Mouse (Mus musculus) urinary bladder, adult 2 months (tissue): ENCODE results near the gene Il4. TPM values are rescaled to one million over a fixed set of nuclear protein-coding genes. Genes with fewer than 3 reads are reported as not detected.

Experiments used
- DNase-seq: peaks from one replicate; pipeline ENCODE4 v3.0.0; 2022; ENCODE audit warnings: low spot score
- polyA plus RNA-seq: library from polyadenylated mRNA; depleted of rRNA; stranded (reverse); fragments of >200 nt; gene quantifications from 2 replicates; pipeline ENCODE4 v1.2.3, GENCODE M21; 2012; rRNA removed

The Il4 gene
- polyA plus RNA-seq = 0.19 and 0.37 TPM in 2 replicates

DNA sequence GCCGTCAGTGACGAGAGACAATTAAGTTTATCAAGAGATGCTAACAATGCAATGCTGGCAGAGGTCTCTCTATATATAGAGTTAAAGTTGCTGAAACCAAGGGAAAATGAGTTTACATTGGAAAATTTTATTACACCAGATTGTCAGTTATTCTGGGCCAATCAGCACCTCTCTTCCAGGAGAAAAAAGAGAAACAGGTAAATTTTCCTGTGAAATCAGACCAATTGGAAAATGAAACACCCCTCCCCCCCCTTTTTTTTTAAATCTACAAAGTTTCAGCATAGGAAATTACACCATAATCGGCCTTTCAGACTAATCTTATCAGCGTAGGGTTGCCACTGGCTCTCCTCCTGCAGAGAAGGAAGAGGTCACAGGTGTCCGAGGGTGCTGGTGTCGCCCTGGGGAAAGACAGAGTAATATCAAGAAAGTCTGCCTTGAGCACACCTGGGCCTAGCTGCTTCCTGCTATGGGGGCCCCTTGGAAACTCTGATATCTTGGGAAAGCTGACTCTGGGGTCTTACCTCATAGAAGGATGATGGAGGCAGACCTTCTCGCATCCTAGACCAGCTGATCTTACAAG lies at the start of gene Il4:
TSS of gene Il4 (minus strand) at position 51 of the 580 bp plus-strand sequence.
- no peak for DNase-seq

DNA sequence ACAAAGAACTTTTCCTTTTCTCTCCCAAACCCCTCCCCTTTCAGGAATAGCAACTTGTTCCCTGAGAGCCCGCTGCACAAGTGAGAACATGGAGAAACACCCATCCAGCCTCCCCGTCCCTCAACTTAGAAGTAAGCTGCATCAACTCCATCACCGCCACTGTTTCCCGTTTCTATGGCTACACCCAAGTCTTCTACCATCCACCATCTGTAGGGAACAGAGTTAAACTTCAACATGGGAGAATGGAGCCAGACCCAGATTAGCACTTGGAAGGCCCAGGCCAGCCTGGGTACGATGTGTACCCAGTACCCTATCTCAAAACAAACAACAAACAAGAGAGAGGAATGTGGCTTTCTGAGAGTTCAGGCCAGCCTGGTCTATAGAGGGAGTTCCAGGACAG lies 45.6 kb upstream of the Il4 start:
- no peak for DNase-seq

DNA sequence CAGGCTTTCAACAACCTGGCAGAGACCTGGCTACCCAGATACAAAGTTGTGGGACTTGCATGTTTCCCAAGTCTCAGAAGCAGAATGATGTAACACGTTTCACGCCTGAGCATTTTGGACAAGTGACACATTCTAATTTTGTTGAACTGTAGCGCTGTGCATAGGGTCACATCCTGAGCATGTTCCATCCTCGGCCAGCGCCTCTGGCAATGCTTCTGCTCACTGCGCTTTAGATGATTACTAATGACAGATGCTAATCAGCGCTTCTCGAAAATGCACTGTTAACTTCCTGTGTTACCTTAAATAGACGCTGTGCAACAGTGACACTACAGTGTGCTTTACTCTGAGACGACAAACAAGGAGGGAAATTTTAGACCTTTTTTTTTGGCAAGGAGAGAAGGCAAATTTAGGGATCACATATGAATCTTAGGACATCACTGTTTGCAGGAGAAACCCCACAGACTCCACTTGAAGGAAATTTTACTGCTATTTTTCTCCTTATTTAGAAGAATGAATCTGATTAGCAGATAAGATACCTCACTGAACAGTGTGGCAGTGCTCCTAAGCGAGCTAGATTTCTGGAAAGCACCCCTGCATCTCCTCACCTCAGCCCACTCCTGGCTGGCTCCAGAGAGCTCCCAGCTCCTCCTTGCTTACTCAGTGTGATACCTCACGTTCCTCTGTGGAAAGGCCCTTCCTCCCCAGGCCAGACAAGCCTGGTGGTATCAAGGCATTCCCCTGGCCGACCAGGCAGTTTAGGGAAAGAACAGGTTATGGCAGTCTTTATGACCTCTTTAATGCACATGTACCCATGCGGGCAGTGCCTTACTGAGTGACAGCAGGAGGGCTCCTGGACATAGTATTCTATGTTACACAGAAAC lies 44.6 kb upstream of the Il4 start:
- DNase-seq = no peak

DNA sequence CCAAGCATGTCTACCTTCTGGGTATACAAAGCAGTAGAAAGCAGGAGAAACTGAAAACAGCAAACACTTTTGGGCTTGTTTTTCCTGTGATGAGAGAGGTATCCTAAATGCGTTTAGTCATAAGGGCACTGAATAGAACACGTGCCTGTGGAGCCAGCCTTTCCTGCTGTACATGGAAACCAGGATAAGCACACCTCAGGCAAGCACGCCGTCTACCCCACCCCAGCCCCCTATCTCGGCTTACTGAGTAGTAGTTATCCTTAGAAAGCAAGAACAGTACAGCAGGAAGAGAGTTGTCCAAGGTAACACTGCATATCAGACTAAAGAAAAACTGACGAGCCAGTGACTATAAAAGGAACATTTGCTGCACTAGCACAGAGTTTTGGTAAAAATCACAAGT lies 39.4 kb upstream of the Il4 start:
- DNase-seq = no peak

DNA sequence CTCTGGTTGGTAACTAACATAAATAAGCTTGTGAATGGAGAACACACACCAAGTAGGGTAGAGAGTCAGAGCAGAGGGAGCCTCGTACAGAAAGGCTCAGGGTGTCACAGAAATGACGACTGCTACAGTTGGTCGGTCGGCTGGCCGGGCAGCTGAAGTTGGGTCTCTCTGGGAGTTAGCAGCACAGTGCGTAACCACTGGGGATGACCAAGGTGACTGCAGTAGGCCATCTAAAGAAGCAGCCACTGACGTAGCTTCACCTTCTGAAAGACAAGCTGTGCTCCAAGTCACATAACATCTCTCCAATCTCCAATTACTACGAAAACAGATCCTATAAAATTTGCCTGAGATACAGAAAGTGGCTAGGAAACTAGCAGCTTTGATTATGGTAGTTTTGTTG lies 38.9 kb upstream of the Il4 start:
- no peak for DNase-seq

DNA sequence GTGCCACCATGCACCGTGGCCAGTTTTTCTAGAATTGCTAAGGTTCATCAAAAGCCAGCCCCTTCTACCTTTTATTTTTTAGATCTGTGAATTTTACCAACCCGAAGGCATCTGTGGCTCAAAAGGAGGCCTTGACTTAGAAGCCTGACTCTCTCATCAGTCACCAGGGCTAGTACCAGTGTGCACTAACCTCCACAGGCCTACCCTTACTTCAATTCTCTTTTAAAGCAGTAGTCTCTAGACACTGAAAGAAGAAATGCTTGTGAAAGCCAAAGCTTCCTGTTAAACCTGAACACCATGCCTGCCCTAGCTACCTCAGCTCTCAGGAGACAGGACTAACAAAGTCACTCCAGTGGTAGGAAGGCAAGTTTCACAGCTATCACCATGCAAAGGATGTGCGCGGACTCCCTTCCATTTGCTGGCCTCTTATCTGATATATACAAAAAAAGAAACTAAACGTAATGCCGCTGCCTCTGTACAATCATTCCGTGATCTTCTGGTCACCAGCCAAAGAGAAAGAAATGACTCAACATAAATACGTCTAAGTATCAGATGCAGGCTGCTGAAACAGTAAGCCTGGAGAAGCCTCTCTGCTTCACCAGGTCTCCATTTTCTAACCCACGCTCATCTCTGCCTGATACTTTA lies 38.2 kb upstream of the Il4 start:
- DNase-seq = no peak

DNA sequence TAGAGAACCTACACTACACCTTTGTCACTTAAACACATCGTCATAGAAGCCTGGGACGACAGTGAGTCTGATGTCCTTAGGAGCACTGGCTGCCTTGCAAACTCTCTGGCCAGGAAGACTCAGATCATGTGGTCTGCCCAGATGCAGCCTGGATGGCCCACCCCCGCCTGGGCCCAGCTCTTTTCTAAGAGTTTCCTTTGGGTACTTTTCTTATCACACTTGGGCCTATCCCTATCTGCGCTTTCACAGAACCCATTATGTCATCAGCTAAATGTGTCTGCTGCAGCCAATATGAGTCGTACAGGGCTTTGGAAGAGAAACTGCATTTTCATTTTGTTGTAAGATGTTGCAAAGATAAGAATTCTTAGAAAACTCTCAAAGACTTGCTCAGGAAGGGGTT lies 36.6 kb upstream of the Il4 start:
- no peak for DNase-seq

DNA sequence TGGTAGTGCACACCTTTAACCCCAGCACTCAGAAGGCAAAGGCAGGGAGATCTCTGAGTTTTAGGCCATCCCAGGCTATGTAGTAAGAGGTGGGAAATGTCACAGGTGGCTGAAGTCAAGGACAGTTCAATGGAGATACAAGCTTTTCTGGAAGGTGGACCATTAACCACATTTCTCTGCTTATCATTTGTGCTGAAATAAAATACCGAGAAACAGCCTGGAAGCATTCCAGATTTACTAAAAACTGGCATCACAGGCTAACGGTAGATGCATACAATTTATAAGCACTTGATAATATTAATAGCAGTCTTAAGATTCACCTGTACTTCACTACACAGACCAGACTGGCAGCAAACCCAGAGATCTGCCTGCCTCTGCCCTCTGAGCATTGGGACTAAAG lies 34.0 kb upstream of the Il4 start:
- no peak for DNase-seq

DNA sequence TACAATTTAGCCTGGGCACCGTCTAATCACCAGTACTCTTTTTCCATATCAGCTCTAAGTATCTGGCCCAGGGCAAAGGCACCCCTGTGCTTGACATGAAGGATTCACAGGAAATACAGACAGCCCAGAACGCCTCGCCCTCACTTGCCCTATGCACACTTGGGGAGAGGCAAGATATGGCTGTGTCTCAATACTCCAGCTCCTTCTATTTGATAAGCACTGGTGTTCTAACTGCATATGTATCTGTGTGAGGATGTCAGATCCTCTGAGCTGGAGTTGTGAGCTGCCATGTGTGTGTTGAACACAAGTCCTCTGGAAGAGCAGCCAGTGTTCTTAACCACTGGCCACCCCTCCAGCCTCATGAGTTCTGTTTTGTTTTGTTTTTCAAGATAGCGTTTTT lies 33.0 kb upstream of the Il4 start:
- no peak for DNase-seq

DNA sequence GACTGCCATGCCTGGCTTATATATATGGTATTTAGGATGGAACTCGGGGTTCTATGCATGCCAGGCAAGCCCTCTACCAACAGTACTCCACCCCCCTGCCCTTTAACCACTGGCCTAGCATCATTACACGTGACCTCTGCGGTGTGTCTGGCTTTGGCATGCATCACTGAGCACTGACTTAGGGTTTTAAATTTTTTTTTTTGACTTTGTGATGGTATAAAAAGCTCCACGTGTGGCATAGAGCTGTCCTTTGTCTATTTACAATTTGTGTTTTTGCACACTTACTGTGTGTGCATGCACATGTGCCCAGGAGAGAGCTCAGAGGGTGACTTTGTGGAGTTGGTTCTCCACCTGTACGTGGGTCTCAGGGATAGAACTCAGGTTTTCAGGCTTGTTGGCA lies 25.5 kb upstream of the Il4 start:
- DNase-seq = no peak

DNA sequence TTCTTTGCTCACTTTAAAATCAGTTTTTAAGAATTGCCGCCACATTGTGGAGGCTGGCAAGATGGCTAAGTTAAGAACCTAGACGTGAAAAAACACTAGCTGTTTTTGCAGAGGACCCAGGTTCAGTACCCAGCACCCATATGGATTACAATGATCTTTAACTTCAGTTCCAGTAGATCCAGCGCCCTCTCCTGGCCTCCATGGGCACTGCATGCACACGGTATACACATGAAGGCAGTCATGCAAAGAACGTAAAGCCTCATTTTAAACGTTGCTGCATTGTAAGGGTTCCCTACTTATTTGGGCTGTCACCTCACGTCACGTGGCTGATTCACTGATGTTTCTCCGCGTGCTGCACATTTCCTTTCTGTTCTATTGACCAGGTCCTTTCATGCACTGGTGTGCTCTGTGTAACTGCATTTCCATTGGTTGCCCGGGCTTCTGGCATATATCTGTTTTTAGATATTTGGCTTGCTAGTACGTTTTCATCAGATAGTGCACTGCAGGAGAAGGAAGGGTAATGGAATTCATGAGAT lies 24.3 kb upstream of the Il4 start:
- no peak for DNase-seq

DNA sequence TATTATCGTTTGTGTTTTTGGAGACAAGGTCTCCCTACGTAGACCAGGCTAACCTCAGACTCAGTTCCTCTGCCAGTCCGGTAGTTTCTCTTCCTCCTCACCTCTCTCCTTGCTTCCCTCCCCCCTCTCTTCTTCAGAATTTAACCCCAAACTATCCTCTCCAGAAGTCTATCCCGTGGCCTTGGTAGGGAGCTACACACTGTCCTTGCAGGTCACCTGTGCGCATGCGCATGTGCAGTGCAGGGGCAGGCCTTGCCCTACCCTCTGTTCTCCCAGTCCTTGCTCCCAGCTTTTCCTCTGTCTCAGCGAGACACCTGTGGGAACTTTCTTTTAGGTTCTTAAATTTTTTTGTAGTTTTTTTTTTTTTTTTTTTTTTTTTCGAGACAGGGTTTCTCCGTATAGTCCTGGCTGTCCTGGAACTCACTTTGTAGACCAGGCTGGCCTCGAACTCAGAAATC lies 19.4 kb upstream of the Il4 start:
- DNase-seq = no peak

DNA sequence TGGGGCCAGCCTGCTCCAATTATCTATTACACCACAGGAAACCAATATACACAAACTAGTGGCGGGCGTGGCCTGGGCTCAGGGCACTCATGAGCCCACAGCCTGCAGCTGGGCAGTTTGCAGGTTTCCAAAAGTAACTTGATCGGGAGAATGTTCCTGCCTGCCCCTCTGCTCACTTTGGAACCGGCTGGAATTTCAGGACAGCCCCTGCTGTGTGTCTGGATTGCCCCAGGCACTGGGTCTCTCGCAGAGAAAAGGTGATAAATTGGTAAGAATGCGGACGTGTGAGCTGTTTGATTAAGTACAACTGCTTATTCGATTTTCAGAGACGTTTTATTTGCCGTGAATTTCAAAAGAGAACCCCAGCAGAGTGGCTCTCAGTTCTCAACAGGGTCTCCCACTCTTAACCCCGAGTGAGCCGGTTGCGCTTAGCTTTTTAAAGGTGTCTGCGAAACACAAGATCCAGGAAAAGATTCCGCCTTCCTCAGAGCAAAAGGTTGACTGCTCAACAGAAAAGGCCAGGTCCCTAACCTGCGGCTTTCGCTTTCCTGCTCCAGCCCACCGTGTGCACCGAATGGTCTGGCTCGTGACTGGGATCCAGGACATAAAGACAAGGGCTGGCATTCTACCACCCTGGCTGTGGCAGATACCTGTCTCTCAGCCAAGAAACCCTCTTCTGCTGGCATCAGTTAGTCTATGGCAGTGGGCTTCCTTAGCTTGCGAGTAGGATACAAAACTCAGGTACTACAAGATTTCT lies 18.8 kb upstream of the Il4 start:
- DNase-seq = no peak

DNA sequence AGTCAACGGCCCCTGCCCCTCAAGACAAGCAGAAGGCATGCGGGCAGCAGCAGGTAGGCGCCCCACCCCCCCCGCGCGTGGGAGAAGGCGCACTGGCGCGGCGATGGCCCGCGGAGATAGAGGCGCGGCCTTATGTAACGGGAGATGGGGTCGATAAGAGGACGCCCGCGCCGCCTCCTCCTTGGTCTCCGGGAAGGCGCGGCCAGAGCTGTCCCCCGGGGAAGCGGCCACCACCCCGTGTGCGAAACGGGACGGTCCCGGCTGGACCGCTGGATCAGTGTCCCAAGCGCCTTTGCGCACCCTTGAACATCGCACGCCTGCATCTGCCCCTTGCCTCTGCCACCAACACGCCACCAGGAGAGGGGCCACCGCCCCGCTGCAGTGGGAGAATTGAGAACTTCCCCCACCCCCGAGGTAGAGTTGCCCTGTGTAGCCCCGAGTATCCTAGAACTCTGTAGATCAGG lies 17.7 kb upstream of the Il4 start:
- no peak for DNase-seq

DNA sequence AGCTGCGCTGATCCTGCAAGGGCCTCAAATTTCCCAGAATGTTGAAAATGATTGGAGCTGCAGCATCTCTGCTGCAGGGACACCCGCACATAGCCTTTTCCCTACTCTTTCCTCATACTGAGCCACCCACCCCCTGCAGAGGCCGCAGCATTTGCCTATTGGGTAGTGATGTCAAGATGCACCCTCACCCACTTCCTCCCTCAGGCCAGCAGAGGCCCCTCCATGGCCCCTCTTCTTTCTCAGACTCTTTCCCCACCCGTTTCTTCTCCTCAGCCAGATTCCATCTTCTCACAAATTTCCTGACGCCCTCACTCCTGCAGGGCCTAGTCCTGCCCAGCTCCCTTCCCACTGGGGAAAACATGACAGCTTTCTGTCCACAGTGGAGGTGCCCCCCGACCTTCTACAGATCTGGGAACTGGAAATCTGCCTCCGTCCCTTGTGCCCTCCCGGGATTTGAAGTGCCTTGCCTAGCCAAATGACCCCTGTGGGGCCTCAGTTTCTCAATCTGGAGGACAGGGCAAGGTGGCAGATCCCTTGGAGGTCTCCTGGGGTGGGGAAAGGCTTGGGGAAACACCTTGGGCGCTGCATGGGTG lies 17.2 kb upstream of the Il4 start:
- no peak for DNase-seq

DNA sequence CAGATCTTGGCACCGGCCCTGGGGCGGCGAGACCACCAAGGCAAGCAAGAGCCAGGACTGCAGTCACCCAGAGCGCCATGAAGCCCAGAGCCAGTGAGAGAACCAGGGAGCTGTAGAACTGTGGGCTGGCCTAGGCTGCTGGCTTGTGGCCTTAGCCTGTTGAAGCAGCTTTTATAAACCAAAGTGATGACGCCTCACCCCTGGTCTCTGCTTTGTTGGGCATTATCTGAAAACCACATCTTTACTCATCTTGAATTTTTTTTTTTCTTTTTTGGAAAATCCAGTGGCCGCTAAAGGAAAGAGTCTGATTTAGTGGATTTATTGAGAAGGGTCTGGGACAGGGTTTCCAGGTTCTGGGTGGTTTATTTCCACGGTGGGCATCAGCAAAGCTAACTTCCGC lies 16.1 kb upstream of the Il4 start, which contains the start of gene Il13:
TSS of gene Il13 (minus strand) at position 147 of the 400 bp plus-strand sequence.
- DNase-seq = no peak

DNA sequence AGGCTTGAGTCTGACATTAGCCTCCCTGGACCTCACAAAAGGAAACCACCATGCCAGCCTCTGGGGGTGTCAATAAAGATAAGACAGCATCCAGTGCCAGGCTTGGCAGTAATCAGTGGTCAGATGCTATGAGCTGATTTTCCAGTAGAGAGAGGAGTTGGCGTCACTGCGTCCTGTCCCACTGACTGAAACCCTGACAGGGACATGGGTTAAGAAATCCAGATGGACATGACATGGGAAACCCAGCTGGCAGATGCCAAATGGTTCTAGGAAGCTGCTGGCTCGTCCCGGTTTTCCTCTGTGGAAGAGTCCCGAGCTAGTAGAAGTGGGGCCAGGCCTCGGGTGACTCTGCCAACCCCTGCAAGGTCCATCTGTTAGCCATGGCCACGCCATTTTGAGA lies 15.2 kb upstream of the Il4 start:
- no peak for DNase-seq

DNA sequence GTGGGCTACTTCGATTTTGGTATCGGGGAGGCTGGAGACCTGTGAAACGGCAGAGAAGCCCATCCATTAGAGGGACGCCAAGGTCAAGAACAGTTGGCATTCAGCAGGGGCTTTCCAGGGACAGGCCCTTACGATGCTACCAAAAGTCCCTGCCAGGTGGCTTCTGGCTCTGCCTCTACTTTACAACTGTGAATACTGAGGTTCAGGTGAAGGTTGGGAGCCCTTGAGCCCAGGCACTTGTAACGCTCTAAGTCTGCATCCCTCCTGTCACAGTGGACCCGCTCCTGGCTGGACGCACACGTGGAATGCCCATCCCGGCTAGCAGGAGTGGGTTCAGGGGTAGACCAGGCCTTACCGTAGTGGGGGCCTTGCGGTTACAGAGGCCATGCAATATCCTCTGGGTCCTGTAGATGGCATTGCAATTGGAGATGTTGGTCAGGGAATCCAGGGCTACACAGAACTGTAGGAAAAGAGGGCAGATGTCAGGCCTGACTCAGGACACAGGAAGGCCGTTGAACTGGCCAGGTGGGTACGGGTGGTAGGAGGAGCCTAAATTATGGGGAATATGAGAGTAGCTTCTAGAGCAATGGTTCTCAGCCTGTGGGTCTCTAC lies 13.8 kb upstream of the Il4 start:
- no peak for DNase-seq

DNA sequence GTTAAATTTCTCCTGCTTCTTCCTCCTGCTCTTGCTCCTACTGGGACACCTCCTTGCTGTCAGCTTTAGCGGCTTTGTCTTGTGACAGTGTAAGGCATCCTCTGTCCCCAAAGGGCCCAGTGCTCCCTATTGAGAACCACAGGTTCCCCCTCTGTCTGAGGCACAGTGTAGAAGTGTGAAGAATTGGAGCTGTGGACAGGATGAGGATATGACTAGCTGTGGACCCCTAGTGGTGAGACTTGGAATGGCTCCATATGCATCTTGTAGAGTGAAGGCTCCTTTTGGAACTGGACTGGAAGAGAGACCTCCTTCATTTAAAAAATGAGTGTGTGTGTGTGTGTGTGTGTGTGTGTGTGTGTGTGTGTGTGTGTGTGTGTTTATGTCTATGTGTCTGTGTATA lies 9.4 kb upstream of the Il4 start:
- DNase-seq = no peak

DNA sequence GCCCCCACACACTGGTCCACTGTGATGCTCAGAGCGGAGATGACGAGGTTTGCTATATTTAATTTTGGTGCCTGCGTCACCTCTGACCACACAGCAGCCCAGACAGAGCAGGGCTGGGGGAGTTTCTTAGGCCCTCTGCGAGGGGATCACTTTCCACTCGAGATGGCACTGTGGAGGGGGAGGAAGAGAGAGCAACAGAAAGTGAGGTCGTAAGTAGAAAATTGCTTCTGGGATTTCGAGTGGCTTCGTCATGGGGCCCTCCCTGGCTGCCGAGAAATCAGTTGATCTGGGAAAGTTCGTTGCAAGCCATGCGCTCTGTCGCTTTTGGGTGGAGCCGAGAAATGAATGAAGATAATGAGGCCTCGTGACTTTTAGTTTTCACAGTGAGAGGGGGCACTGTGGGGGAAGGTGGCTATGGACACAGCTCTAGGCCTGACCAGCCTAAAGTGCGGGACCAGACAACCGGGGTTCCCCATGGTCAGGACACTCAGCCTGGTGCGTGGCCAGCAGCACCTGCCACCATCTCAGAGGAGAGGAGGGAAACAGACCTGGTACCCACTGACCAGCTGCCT lies 8.4 kb upstream of the Il4 start:
- no peak for DNase-seq

DNA sequence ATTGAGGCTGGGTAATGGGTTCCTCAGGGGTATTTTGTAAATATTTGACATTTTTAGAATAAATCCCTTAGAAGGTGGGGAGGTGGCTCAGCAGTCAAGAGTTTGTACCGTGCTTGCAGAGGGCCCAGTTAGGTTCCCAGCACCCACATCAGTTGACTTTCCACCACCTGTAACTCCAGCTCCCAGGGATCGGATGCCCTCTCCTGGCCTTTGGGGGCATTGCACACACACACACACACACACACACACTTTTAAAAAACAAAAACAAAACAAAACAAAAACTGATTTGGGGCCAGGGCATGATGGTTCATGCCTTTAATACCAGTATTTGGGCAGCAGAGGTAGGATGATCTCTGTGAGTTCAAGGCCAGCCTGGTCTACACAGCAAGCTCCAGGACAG lies 5.7 kb upstream of the Il4 start:
- DNase-seq = no peak
